Mouse (Mus musculus) spleen, postnatal 4 days (tissue): Measurements from ENCODE around the gene Klf16.

Experiments used
- DNase-seq, 2 experiments: peaks; one replicate each; pipeline ENCODE4 v3.0.0; 2022; ENCODE audit warnings: low spot score in 2 of 2

Klf16 gene

DNA sequence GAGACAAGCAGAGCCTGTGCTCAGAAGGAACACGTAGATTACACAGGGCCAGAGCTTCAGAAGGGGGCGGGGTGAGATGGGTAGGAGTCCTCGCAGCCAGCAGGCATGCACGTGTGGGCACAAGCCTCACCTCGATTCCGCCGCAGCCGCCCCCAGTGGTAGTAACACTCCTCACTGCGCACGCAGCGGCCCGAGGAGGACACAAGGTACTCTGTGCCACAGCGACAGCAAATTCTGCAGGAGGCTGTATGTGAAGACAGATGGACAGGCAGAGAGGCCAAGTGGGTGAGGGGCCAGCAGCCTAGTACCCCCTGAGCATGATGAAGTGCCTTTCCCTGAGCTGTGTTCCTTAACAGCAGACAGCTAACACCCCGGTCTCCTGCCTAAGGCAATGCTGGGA lies 33.2 kb downstream of the Klf16 start:
- no peak for DNase-seq

DNA sequence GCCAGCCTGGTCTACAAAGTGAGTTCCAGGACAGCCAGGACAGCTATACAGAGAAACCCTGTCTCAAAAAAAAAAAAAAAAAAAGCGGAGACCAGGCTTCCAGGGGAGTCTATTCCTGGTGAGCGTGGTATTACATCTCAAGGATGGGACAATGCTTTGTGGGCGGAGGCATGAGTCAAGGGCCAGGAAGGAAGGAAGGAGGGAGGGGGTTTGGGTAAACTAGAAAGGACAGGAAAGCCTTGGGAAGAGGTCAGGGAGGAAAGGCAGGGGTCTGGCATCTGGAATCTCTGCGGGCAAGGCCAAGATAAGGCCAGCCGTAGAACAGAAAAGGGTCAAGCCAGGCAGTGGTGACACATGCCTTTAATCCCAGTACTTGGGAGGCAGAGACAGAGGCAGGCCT lies 37.6 kb downstream of the Klf16 start:
- no peak for DNase-seq

DNA sequence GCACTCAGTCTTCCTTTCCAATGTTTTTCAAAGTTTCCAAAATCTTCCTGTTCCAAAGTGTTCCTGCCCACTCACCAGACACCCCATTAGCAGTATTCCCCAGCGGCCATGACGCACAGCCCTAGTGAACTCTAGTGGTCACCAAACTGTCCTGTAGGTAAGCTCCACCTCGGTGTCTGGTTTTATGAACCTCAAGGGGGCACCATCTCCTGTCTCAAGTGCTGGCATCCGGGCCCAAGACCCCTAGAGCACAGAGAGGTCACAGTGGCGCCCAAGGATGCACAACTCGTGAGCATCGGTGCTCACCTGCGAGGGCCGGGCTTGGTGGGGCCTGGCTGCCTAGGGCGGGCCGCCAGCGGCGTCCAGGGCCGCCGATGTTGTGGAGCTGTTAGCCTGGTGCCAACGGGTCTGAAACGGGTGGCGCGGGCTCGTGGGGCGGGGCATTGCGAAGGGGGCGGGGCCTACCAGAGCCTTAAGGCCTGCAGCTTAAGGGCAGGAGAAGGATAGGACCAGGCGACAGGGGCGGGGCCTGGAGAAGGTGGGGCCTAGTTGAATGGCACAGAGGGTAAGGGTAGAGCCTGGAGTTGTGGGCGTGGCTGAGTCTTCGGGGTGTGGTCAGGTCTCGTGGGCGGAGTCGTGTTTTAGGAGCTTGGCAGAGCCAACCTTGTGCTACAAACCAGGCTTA lies 38.3 kb downstream of the Klf16 start, which contains the start of gene Atp8b3:
TSS of gene Atp8b3 (minus strand) at position 415 of the 685 bp plus-strand sequence.
- DNase-seq = peak; percentile 99 to 100

DNA sequence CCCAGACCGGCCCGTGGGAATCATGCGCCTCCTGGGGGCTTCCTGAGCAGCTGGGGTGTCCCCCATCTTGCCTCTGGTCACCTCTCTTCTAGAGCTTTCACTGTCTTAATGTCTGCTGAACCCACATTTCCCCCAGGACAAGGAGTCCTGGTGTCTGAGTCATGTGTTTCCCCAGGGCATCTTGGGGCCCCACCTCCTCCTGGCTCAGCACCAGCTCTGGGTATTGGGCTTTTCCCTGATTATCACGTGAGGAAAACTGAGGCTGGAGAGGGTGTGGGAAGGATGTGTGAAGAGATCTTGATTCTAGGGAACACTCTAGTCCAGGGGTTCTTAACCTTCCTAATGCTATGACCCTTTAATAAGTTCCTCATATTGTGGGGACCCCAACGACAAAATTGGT lies 38.9 kb downstream of the Klf16 start:
- DNase-seq = no peak

DNA sequence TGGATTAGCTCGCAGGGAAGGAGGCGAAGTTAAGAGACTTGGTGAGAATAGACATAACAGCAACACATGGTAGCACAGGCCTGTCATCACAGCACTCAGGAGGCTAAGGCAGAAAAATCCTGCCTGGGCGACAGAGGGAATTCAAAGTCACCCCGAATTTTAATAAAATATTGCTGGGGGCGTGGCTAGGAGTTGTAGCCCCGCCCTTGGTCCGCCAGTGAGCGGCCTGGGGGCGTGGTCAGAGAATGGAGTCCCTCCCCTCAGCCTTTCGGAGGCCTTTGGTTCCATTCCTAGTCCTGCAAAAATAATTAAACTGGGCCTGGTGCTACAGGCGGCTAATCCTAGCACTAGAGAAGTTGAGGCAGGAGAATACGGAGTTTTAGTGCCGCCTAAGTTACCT lies 41.4 kb downstream of the Klf16 start:
- DNase-seq = peak; percentile 84 to 90

DNA sequence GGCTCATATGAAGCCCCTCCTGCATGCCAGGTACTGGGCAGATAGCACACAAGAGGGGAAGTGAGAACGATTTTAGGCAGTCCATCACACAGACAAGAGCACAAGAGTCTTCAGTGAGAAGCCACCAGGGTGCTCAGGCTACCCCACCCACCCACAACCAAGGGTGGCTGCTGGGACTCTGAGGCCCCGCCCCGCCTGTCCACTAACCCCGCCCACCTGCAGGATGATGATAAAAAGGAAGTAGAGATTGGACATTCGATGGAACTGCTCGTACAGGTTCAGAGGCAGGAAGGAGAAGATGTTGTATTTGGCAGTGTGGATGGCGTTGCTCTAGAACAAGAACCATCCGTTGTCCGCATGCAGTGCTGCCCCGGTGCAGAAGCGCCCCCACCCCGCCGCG lies 42.0 kb downstream of the Klf16 start:
- DNase-seq = peak; percentile 90 to 91

DNA sequence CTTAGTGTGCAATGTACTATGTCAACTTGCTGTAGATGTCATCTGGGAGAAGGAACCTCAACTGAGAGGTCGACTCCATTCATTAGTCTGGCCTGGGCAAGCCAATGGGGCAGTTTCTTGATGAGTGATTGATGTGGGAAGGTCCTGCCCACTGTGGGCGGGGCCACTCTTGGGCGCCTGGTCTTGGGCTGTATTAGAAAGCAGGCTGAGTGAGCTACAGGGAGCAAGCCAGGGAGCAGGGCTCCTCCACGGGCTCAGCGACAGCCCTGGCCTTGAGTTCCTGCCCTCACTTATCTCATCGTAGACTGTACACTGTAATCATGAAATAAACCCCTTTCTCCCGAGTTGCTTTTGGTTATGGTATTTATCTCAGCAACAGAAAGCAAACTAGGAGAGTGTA lies 43.4 kb downstream of the Klf16 start:
- peak; percentile 86 to 87 for DNase-seq

DNA sequence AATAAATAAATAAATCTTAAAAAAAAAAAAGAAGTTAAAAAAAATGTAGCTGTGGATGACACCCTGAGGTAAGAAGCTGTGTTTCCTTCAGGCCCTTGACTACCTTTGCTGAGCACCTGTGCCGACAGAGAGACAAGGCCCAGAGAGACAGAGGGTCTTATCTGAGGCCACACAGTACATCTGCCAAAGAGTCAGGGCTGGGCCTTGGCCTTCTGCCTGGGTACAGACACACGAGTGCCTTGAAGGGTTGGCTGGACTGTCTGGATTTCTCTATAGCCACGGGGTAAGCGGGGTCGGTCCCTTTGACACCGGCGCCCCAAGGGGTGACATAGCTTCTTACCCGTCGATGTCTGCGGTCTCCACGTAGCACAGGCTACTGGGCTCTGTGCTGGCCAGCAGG lies 44.3 kb downstream of the Klf16 start:
- peak in 1 of 2 experiments; percentile 62 for DNase-seq

DNA sequence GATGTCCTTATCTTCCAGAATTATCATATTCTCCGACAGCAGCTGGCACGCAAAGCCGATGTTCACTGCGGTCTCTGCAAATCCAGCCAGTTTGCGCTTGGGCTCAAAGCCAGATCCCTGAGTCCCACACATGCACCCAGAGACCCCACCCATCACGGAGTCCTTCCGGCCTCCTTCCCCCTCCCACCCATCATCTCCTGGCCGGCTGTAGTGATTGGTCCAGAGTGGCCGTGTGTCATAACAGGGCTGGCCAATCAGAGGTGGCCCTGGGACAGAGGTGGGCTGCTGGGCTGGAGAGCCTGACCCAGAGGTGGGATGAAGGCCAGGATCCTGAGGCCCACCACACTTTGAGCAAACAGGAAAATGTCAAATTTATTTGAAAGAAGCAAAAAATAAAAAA lies 50.9 kb downstream of the Klf16 start:
- DNase-seq = no peak

DNA sequence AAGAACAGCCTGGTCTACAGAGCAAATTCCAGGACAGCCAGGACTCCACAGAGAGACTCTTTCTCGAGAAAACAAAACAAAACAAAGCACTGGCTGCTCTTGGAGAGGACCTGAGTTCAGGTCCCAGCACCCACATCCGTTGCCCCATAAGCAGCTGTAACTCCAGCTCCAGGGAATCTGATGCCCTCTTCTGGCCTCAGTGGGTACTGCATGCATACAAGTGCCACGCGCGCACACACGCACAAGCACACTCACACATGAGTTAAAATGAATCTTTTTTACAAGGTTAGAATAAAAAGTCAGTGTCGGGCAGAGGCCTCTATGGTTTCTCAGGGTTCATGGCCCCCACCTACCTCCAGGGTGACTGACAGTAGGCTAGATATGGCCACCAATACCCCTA lies 53.8 kb downstream of the Klf16 start:
- DNase-seq = no peak

DNA sequence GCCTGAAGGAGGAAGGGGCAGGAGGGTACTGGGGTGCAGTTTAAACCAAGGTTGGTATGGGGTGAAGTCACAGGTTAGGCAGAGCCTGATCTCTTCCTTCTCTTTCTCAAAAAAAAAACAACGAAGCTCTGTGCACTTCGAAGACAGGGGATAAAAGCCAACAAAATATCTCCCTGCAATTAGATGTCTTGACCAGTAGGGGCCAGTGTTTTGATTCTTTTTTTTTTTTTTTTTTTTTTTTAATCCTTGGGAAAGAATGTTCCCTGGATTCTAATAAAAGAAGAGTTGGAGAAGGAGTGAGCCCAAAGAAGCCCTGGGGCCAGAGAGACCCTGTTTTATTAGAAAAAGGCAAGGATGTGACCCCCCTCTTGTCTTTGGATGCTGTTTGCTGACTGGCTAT lies 57.8 kb downstream of the Klf16 start:
- DNase-seq = no peak
